Comparison of ENCODE assay signal across 8 mouse cellular contexts in genomic region chr1:178449172-178449571, GRCm38 (mm10). TPM values are rescaled to one million over a fixed set of nuclear protein-coding genes. Genes with fewer than 3 reads are reported as not detected.
A peak's percentile ranks its signal among the peaks of the same experiment; 100 is the strongest.
DNase-seq lines count a peak whose midpoint lies in the region; ATAC-seq and TF ChIP-seq lines count a peak whose summit lies in the region.

No protein-coding gene starts in this region.

- H3K4me3 ChIP-seq in cortical plate, adult 2 months (ENCODE audit: insufficient read depth, low read length): no peak overlapping the region
- no peak overlapping the region for H3K4me3 ChIP-seq in left cerebral cortex, adult 2 months

- ATAC-seq in megakaryocyte-erythroid progenitor cell, adult 5-6 weeks (replicated peaks; ENCODE audit: low FRiP score, low TSS enrichment, poor library complexity, severe bottlenecking): peak; percentile 60

- peak; percentile 87 for DNase-seq in adipocyte (ENCODE audit: low spot score)
- DNase-seq in gastrocnemius, postnatal 14 days: peak; percentile 67
- DNase-seq in induced T-regulatory cell, adult 2 months (ENCODE audit: low read depth): peak; percentile 84
- DNase-seq in left cerebral cortex, adult 2 months (ENCODE audit: extremely low spot score in 1 of 2, low spot score in 2 of 2): peak; percentile 69 to 72
- peak; percentile 46 to 54 for DNase-seq in right cerebral cortex, postnatal 36 days (ENCODE audit: low spot score in 2 of 2)
- DNase-seq in urinary bladder, postnatal 36 days (ENCODE audit: low spot score in 2 of 2): peak; percentile 64 to 72

- intact Hi-C loops in gastrocnemius, postnatal 14 days (cut with DNase I; ENCODE audit: low total_unique reads): loop anchor here (5.0 kb wide), 1 partner anchor 142 kb away; no protein-coding TSS in a partner anchor
- intact Hi-C loops in left cerebral cortex, adult 2 months (cut with DNase I): loop anchor here (2.0 to 5.0 kb wide), 5 partner anchors 42 to 302 kb away; partner anchors contain the start of genes Cox20, Efcab2 and Hnrnpu

- TF ChIP-seq POLR2A in cortical plate, adult 2 months (IDR thresholded peaks at IDR 0.05; ENCODE audit: extremely low read depth, insufficient read depth, low read length): no peak

- TF ChIP-seq CTCF in cortical plate, adult 2 months (IDR thresholded peaks at IDR 0.05; ENCODE audit: extremely low read depth, insufficient read depth, low read length): peak; percentile 92
- peak; percentile 88 for TF ChIP-seq CTCF in left cerebral cortex, adult 2 months (IDR thresholded peaks at IDR 0.05)

- no peak overlapping the region for H3K27ac ChIP-seq in cortical plate, adult 2 months (ENCODE audit: insufficient read depth, low read length)
- no peak overlapping the region for H3K27ac ChIP-seq in left cerebral cortex, adult 2 months

- peaks cover 2% of the 10 kb centered on the region; the same call in 1 of the 2 replicates for H3K4me1 ChIP-seq in cortical plate, adult 2 months (ENCODE audit: control insufficient read depth, insufficient read depth, low read length)

RNA-seq across cellular contexts. Expression of gene Efcab2, which starts 43.3 kb away (rescaled TPM):
- 7.0 and 7.3 TPM in 2 replicates for polyA plus RNA-seq in cortical plate, adult 2 months (2012; rRNA removed)
- 1 to 10 TPM; 6.2 to 8.4 TPM for total RNA-seq in gastrocnemius, postnatal 14 days (2021)
- total RNA-seq in left cerebral cortex, adult 2 months (2021): 10 to 100 TPM in 1 of 2 experiments, 1 to 10 TPM in 1; 8.9 to 10.8 TPM
- 1.8 and 1.9 TPM in 2 replicates for total RNA-seq in megakaryocyte-erythroid progenitor cell, adult 5-6 weeks (2014; fragmentation: Nextera tagmentation)
- total RNA-seq in megakaryocyte-erythroid progenitor cell, adult 5-6 weeks (2017): 4.4 and 6.3 TPM in 2 replicates
